Mouse (Mus musculus): ENCODE data around the gene Lnx1. TPM values are rescaled to one million over a fixed set of nuclear protein-coding genes. Genes with fewer than 3 reads are reported as not detected.

Lnx1 gene
- total and polyA plus RNA-seq, 2 experiments from 2014 or later, result 1.3 to 3.5 TPM

- Histone ChIP-seq H3K9me3 (replicated peaks; ENCODE audit: control insufficient read depth, low read length) (no peaks in the 10 kb centered on the region), H3K4me1 (ENCODE audit: control insufficient read depth, insufficient read depth) (peaks cover 32% of the 10 kb centered on the region), H3K9ac (replicated peaks; ENCODE audit: low read depth, low read length) (no peak overlapping the region), H3K4me2 (ENCODE audit: low read depth, low read length) (peak overlapping the region; percentile 18; the same call in 1 of the 2 replicates), H3K27me3 (ENCODE audit: control insufficient read depth, insufficient read depth, low read length) (no peaks in the 10 kb centered on the region), H3K36me3 (replicated peaks; ENCODE audit: control insufficient read depth, insufficient read depth, low read length) (no peaks in the 10 kb centered on the region), H3K27ac (ENCODE audit: low read depth) (no peak overlapping the region), H3K4me3 (ENCODE audit: low read depth, low read length) (no peak overlapping the region)
- DNase-seq (ENCODE audit: low spot score) (peak; percentile 32), ATAC-seq (ENCODE audit: insufficient read depth, low read depth) (peak; percentile 69)
- WGBS, result 53% methylated on average over 19 of the region's 19 CpGs
- TF ChIP-seq EP300 (IDR thresholded peaks at IDR 0.05; ENCODE audit: low read depth), result no peak
- no peak for TF ChIP-seq CTCF (IDR thresholded peaks at IDR 0.05; ENCODE audit: low read depth)
These were observed 25.0 kb downstream of the Lnx1 start for GRCm38 (mm10) chr5:74677399-74678338.

GRCm38 (mm10) chr5:74672556-74672955, 30.2 kb downstream of the Lnx1 start:
- TF ChIP-seq EP300 (IDR thresholded peaks at IDR 0.05; ENCODE audit: low read depth) (no peak), CTCF (IDR thresholded peaks at IDR 0.05; ENCODE audit: low read depth) (no peak)
- no peak overlapping the region for H3K4me3 ChIP-seq (ENCODE audit: low read depth, low read length)
- 80% methylated on average over 5 of the region's 5 CpGs for WGBS
- H3K36me3 ChIP-seq (replicated peaks; ENCODE audit: control insufficient read depth, insufficient read depth, low read length), result no peaks in the 10 kb centered on the region
- ATAC-seq (ENCODE audit: insufficient read depth, low read depth) (no peak), DNase-seq (ENCODE audit: low spot score) (no peak)
- H3K4me1 ChIP-seq (ENCODE audit: control insufficient read depth, insufficient read depth), result peaks cover 4% of the 10 kb centered on the region; the same call in 1 of the 2 replicates
- H3K9ac ChIP-seq (replicated peaks; ENCODE audit: low read depth, low read length), result no peak overlapping the region
- no peaks in the 10 kb centered on the region for H3K9me3 ChIP-seq (replicated peaks; ENCODE audit: control insufficient read depth, low read length)
- H3K4me2 ChIP-seq (ENCODE audit: low read depth, low read length), result no peak overlapping the region
- H3K27me3 ChIP-seq (ENCODE audit: control insufficient read depth, insufficient read depth, low read length), result no peaks in the 10 kb centered on the region
- no peak overlapping the region for H3K27ac ChIP-seq (ENCODE audit: low read depth)

GRCm38 (mm10) chr5:74670877-74671276, 31.8 kb downstream of the Lnx1 start:
- Histone ChIP-seq H3K27me3 (ENCODE audit: control insufficient read depth, insufficient read depth, low read length) (no peaks in the 10 kb centered on the region), H3K9me3 (replicated peaks; ENCODE audit: control insufficient read depth, low read length) (no peaks in the 10 kb centered on the region), H3K9ac (replicated peaks; ENCODE audit: low read depth, low read length) (no peak overlapping the region), H3K36me3 (replicated peaks; ENCODE audit: control insufficient read depth, insufficient read depth, low read length) (no peaks in the 10 kb centered on the region), H3K4me3 (ENCODE audit: low read depth, low read length) (no peak overlapping the region), H3K27ac (ENCODE audit: low read depth) (no peak overlapping the region), H3K4me2 (ENCODE audit: low read depth, low read length) (no peak overlapping the region), H3K4me1 (ENCODE audit: control insufficient read depth, insufficient read depth) (no peaks in the 10 kb centered on the region)
- DNase-seq (ENCODE audit: low spot score) (no peak), ATAC-seq (ENCODE audit: insufficient read depth, low read depth) (no peak)
- 76% methylated on average over 3 of the region's 3 CpGs for WGBS
- TF ChIP-seq EP300 (IDR thresholded peaks at IDR 0.05; ENCODE audit: low read depth), result no peak
- no peak for TF ChIP-seq CTCF (IDR thresholded peaks at IDR 0.05; ENCODE audit: low read depth)

GRCm38 (mm10) chr5:74669925-74670324, 32.8 kb downstream of the Lnx1 start:
- ATAC-seq (ENCODE audit: insufficient read depth, low read depth), result no peak
- H3K4me2 ChIP-seq (ENCODE audit: low read depth, low read length), result no peak overlapping the region
- no peaks in the 10 kb centered on the region for H3K36me3 ChIP-seq (replicated peaks; ENCODE audit: control insufficient read depth, insufficient read depth, low read length)
- TF ChIP-seq EP300 (IDR thresholded peaks at IDR 0.05; ENCODE audit: low read depth), result no peak
- no peak for TF ChIP-seq CTCF (IDR thresholded peaks at IDR 0.05; ENCODE audit: low read depth)
- H3K4me3 ChIP-seq (ENCODE audit: low read depth, low read length), result no peak overlapping the region
- no peaks in the 10 kb centered on the region for H3K27me3 ChIP-seq (ENCODE audit: control insufficient read depth, insufficient read depth, low read length)
- no peak overlapping the region for H3K27ac ChIP-seq (ENCODE audit: low read depth)
- WGBS, result 59% methylated on average over 6 of the region's 6 CpGs
- H3K9ac ChIP-seq (replicated peaks; ENCODE audit: low read depth, low read length), result no peak overlapping the region
- DNase-seq (ENCODE audit: low spot score), result no peak
- H3K4me1 ChIP-seq (ENCODE audit: control insufficient read depth, insufficient read depth), result no peaks in the 10 kb centered on the region
- H3K9me3 ChIP-seq (replicated peaks; ENCODE audit: control insufficient read depth, low read length), result no peaks in the 10 kb centered on the region

- no peak overlapping the region for H3K4me2 ChIP-seq (ENCODE audit: low read depth, low read length)
- DNase-seq (ENCODE audit: low spot score) (no peak), ATAC-seq (ENCODE audit: insufficient read depth, low read depth) (no peak)
- no peak overlapping the region for H3K9ac ChIP-seq (replicated peaks; ENCODE audit: low read depth, low read length)
- H3K4me1 ChIP-seq (ENCODE audit: control insufficient read depth, insufficient read depth), result no peaks in the 10 kb centered on the region
- no peaks in the 10 kb centered on the region for H3K9me3 ChIP-seq (replicated peaks; ENCODE audit: control insufficient read depth, low read length)
- H3K36me3 ChIP-seq (replicated peaks; ENCODE audit: control insufficient read depth, insufficient read depth, low read length), result no peaks in the 10 kb centered on the region
- no peak overlapping the region for H3K27ac ChIP-seq (ENCODE audit: low read depth)
- no peaks in the 10 kb centered on the region for H3K27me3 ChIP-seq (ENCODE audit: control insufficient read depth, insufficient read depth, low read length)
- TF ChIP-seq EP300 (IDR thresholded peaks at IDR 0.05; ENCODE audit: low read depth) (no peak), CTCF (IDR thresholded peaks at IDR 0.05; ENCODE audit: low read depth) (no peak)
- 53% methylated on average over 6 of the region's 6 CpGs for WGBS
- no peak overlapping the region for H3K4me3 ChIP-seq (ENCODE audit: low read depth, low read length)
These were observed 33.8 kb downstream of the Lnx1 start for GRCm38 (mm10) chr5:74668956-74669355.
